Mouse (Mus musculus): Measurements from ENCODE around the gene Knop1.

DNA sequence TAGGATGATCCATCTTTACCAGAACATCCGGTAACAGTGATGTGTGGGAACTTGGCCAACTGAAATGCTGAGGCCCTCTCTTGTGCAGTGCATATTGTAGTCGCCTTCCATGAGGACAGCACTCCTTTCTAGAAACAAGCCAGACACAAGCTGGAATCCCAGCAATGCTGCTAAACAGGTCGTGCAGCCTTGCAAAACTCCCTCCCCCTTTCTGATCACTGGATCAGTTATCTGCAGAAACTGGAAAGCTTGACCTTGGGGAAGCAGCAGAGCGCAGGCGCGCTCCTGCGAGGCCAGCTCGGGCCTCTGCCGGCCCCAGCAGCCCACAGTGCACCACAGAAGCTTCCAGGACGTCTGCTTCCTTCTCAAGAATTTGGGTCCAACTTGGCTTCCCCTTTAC, 7.3 kb downstream of the Knop1 start:
- TF ChIP-seq POLR2A (IDR thresholded peaks at IDR 0.05; ENCODE audit: borderline replicate concordance, extremely low read depth, insufficient read depth, insufficient read length, poor library complexity, severe bottlenecking), result no peak
- no peak for TF ChIP-seq CTCF (IDR thresholded peaks at IDR 0.05; ENCODE audit: borderline replicate concordance, extremely low read depth, insufficient read depth, insufficient read length)

Measured in brain, embryonic 14.5 days (tissue).